Mouse (Mus musculus) bone marrow macrophage, adult 2 months (primary cell): Measurements from ENCODE around the gene Rnf180.

Source experiments
- CTCF ChIP-seq: IDR thresholded peaks from 2 replicates; pipeline ENCODE4 v1.5.1; 2012; ENCODE audit warnings: low read depth, mild to moderate bottlenecking, low read length, moderate library complexity
- POLR2A ChIP-seq: IDR thresholded peaks from 2 replicates; pipeline ENCODE4 v1.6.1; 2012; ENCODE audit warnings: mild to moderate bottlenecking, low read depth, low read length, borderline replicate concordance

DNA sequence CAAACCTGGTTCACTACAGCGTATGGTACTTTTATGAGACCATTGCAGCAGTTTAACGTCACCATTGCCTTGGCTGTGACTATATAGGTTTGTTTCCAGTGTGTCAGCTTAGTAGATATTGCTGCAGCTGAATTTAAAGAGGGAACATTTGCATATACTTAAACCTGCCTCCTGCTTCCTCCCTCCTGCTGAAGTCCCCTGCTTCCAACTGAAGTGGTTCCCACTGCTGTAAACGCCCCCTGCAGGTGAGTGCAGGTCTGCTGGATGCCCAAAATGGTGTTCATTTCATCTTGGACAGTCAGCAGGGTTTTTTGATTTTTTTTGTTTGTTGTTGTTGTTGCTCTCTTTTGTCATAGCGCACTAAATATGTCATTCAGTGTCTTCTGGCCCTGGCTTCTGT, 140.7 kb downstream of the Rnf180 start:
- 0 out of 2 replicates have a peak, but pooled peaks have one; percentile 13 for TF ChIP-seq CTCF
- no peak for TF ChIP-seq POLR2A
